Mouse (Mus musculus): ENCODE data around the gene Dusp22.

DNA sequence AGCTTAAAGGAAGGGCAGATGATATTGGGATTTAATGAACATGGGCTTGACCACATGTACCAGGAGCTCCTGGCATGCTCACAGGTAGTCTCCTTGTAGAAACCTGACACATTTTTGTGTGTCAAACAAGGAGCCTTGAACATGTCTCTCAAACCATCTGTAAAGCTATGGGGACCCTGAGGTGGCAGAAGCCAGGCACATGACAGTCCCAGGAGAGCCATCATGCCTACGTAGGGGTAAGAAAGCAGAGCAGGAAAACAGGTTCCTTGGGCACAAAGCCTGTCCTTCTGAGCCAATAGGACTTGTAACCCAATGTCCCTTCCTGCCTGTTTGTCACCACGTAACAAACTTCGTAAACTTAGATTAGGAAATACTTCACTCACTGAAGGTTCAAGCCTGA is 51.9 kb downstream of the Dusp22 start:
- TF ChIP-seq CTCF (IDR thresholded peaks at IDR 0.05): no peak
- no peak for TF ChIP-seq POLR2A (IDR thresholded peaks at IDR 0.05; ENCODE audit: insufficient read depth, low read depth, low read length)
- TF ChIP-seq EP300 (IDR thresholded peaks at IDR 0.05; ENCODE audit: insufficient read depth, low read depth, low read length): no peak
